Mouse (Mus musculus) liver, adult (tissue): ENCODE results near the gene Ddx5.

Source experiments
- GATA4 ChIP-seq: IDR thresholded peaks from 2 replicates; pipeline ENCODE4 v1.6.1; 2014; ENCODE audit warnings: mild to moderate bottlenecking, low read length; ENCODE audit not compliant: insufficient replicate concordance

Ddx5 gene

GRCm38 (mm10) chr11:106788775-106789459 lies at the start of gene Ddx5, which contains the start of gene Cep95:
TSS of gene Ddx5 (minus strand) at chr11:106789185.
TSS of gene Cep95 (plus strand) at chr11:106789252.
- TF ChIP-seq GATA4: peak; percentile 60; the same call in 1 of the 2 replicates

DNA sequence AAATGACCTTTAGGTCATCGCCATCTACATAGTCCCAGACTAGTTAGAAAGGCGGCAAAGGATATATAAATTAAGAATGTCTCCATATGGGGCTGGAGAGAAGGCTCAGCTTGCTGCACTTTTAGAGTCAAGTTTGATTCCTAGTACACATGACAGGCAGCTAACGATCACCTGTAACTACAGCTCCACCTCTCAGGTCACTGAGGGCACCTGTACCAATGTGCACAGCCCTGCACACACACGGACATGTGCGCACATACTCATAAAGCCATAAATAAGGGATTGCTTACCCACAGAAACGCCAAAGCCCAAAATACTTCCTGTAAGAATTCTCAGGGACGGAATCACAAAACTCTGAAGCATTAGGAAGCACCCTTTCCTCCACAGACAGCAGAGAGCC lies 39.1 kb upstream of the Ddx5 start:
- no peak for TF ChIP-seq GATA4

- no peak for TF ChIP-seq GATA4
These were observed 35.4 kb upstream of the Ddx5 start for GRCm38 (mm10) chr11:106824403-106824802.

GRCm38 (mm10) chr11:106823741-106824140 lies 34.8 kb upstream of the Ddx5 start:
- TF ChIP-seq GATA4: no peak

- TF ChIP-seq GATA4: no peak
These were observed 33.9 kb upstream of the Ddx5 start for GRCm38 (mm10) chr11:106822911-106823310.

- TF ChIP-seq GATA4: no peak
These were observed 33.5 kb upstream of the Ddx5 start for GRCm38 (mm10) chr11:106822491-106822890.

- TF ChIP-seq GATA4: no peak
These were observed 32.4 kb upstream of the Ddx5 start for GRCm38 (mm10) chr11:106821397-106821796.

- TF ChIP-seq GATA4: no peak
These were observed 32.0 kb upstream of the Ddx5 start for GRCm38 (mm10) chr11:106820972-106821371.

- no peak for TF ChIP-seq GATA4
These were observed 31.3 kb upstream of the Ddx5 start for GRCm38 (mm10) chr11:106820252-106820651.

DNA sequence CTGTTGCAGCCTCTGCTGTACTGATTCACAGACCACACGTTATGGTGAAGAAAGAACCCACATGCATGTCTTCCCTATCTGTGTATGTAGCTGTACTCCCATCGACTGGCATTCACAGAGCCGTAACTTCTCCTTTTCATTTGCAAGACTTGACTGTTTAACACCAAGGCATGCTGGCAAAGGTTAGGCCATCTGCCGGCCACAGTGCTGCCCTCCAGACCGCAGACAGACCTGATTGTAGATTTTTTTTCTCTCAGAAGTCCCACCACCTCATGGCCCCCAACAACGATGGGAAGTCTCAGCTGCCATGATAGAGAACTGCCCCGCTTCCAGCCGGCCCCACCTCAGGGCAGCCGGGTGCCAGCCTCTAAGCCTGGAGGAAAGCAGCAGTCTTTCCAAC lies 30.6 kb upstream of the Ddx5 start:
- no peak for TF ChIP-seq GATA4

DNA sequence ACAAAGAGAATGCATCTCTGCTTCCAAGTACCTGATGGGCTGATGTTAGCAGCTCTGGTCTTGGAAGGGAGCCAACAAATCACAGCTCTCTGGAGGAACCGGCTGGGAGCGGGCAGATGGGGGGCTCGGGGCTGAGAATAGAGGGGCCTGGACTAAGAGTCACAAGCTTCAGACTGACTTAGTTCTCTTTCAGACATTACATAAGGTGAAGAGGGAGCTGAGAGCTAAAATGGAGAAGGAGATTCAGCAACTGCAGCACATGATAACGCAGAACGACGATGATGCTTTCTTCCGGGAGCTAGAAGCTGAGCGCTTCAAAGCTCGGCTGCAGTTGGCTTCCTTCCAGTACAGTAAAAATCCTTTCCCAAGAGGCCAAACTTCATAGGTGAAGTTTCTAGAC lies 29.4 kb upstream of the Ddx5 start:
- TF ChIP-seq GATA4: no peak

DNA sequence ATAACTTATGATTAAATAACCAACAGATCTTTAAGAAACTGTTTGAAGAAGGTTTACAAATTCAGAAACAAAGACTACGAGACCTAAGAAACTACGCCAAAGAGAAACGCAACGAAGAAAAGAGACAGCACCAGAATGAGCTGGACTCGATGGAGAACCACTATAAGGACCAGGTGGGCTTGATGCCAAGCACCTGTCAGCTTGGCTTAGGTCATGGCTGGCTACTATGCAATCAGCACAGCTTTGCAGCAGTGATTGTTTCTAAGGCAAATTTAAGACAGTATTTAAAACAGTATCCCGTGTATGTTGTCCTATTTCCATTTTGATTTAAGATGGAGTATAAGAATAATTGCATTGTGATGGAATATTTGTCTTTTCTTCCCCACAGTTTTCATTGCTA lies 28.8 kb upstream of the Ddx5 start:
- no peak for TF ChIP-seq GATA4

DNA sequence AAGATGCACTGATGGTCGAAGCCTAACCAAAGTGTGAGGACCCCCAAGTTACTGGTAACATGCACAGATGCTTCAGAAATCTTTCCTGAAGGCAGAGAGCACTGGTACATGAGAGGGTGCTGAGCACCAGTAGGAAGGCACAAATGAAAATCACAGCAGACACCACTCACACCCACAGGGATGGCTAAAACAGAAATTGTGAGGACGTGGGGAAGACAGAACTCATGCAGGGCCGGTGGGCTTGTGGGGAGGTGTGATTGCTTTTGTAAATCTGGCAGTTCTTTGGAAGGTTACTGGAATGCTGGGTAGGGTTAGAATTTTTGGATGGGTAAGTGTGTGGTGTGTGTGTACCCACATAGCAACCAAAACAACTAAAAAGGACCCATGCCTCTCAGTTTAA lies 28.2 kb upstream of the Ddx5 start:
- TF ChIP-seq GATA4: no peak

DNA sequence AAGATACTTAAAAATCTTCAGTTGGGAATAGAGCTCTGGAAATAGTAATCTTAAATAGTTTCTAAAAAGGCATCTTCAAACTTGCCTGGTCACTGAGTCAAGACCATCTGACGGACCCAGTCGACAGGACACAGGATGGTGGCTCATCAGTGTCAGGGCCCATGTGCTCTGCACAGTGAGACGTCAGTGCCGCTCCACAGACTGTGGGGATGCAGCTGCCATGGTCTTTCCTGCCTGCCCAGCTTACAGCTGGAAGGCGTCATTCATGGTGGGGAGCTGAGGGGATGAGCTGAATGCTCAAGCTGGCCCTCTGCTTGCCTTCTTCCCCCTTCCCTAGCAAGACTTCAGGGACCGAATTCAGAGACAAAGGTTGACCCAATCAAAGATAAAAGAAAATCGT lies 27.3 kb upstream of the Ddx5 start:
- TF ChIP-seq GATA4: no peak

GRCm38 (mm10) chr11:106815761-106816160 lies 26.8 kb upstream of the Ddx5 start:
- TF ChIP-seq GATA4: no peak

GRCm38 (mm10) chr11:106815331-106815730 lies 26.3 kb upstream of the Ddx5 start:
- TF ChIP-seq GATA4: no peak
